Mouse (Mus musculus): ENCODE measurements around the gene Slc4a11. TPM values are rescaled to one million over a fixed set of nuclear protein-coding genes. Genes with fewer than 3 reads are reported as not detected.

Gene Slc4a11
- total RNA-seq, 2 experiments from 2014 or later = 0.11 to 0.12 TPM

DNA sequence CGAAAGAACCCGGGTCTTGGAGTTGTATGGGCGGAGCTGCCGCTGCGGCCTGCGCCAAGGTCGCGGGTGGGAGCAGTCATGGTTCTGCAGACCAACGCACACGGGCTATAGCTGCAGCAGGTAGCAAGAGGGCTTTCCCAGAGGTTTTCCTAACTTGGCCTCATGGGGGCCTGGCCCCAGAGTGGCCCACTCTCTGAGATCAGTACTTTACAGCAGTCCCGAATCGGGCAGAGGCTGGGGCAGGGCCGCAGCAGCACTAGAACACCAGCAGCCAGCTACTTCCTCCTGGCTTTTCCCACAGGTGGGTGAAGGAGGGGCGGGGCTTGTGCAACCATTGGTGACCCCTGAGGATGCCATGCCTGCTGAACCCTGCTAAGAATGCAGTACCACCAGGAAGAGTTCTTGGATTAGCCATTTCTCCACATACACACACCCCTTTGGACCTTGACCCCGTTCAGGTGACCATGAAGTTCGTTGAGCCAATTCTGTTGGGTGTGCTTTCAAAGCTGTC is 59.2 kb downstream of the Slc4a11 start:
- DNase-seq = no peak
- intact Hi-C loops (cut with DNase I; ENCODE audit: low total_unique reads) = no loop called here

DNA sequence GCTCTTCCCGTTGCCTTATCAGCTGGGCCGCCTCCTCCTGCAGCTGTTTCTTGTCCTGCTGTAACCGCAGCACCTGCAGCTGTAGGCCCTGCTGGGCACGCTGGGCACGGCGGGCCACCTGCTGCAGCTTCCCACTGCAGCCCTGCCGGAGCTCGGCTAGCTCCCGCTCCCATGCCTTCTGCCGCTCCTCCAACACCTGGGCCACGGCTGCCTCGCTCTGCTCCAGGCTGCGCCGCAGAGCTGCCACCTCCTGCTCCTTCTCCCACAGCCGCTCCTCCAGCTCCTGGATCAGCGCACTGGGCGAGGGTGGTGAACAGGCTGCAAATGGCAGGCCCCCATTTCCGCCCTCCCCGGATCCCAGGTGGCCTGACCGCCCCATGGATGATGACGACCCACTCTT is 61.5 kb downstream of the Slc4a11 start:
- intact Hi-C loops (cut with DNase I; ENCODE audit: low total_unique reads) = no loop called here
- DNase-seq = no peak

DNA sequence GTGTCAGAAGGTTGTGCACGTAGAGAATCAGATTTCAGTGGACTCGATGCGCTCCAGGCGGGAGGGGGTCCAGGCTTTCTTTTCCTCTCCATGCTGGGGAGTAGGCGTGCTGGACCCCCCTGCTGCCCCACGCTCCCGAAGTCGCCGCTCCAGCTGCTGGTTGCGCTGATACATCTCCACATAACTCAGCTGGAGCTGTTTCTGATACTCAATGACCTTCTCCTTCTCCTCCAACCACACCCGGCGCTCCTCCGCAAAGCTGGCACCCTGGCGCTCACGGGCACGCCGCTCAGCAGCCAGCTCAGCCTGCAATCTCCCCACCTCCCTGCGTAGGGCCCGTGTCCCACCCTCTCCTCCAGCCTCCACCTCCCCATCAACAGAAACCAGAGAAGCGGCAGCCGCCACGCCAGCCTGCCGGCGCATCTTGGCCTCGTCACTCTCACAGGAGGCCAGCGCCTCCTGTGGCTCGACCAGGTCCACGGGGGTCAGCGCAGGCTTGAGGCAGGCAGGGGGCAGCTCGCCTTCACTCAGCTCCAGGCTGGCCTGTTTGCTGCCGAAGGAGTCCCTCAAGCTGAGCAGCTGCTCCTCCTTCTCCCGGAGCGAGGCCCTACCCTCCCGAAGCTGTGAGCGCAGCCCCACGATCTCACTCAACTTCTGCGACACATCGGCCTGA is 62.4 kb downstream of the Slc4a11 start:
- intact Hi-C loops (cut with DNase I; ENCODE audit: low total_unique reads) = no loop called here
- DNase-seq = peak; percentile 36

Other genes with a start within 250 kb of the Slc4a11 start
- gene Ptpra, start 247.2 kb downstream of the Slc4a11 start, total RNA-seq (2021) = 10 to 100 TPM; 28.6 to 33.0 TPM
- gene Mrps26, start 133.8 kb downstream of the Slc4a11 start, total RNA-seq (2021) = 10 to 100 TPM; 41.6 to 47.5 TPM
- not detected for gene Oxt, start 121.3 kb downstream of the Slc4a11 start, total RNA-seq (2021)
- gene Avp, start 115.0 kb downstream of the Slc4a11 start, total RNA-seq (2021) = not detected
- 1 to 10 TPM; 5.4 to 6.1 TPM for gene Fastkd5, start 67.5 kb downstream of the Slc4a11 start, total RNA-seq (2021)
- 1 to 10 TPM; 3.8 to 5.2 TPM for gene Ubox5, start 67.5 kb downstream of the Slc4a11 start, total RNA-seq (2021)
- 1 to 10 TPM; 1.7 to 2.5 TPM for gene Lzts3, start 54.7 kb downstream of the Slc4a11 start, total RNA-seq (2021)
- 10 to 100 TPM; 70.0 to 74.8 TPM for gene Ddrgk1, start 32.9 kb downstream of the Slc4a11 start, total RNA-seq (2021)
- 10 to 100 TPM; 10.7 to 12.5 TPM for gene Itpa, start 29.9 kb downstream of the Slc4a11 start, total RNA-seq (2021)
- gene 4930402H24Rik, start 208.9 kb upstream of the Slc4a11 start, total RNA-seq (2021) = 10 to 100 TPM in 1 of 2 experiments, 1 to 10 TPM in 1; 8.8 to 11.3 TPM
- gene Atrn, start 209.0 kb upstream of the Slc4a11 start, total RNA-seq (2021) = 10 to 100 TPM; 17.8 to 19.8 TPM

Measured in gastrocnemius, postnatal 14 days (tissue).